Mouse (Mus musculus) testis, adult 2 months (tissue): Measurements from ENCODE around the gene Mrtfa.

Source experiments
- CTCF ChIP-seq: fragments of 200-500 bp; IDR thresholded peaks from 2 replicates; pipeline ENCODE4 v1.5.1; 2012; ENCODE audit warnings: low read depth, mild to moderate bottlenecking, inconsistent platforms, low read length, moderate library complexity; ENCODE audit not compliant: control insufficient read depth, insufficient read depth, insufficient replicate concordance
- POLR2A ChIP-seq: fragments of 200-500 bp; IDR thresholded peaks from 2 replicates; pipeline ENCODE4 v1.6.1; 2012; ENCODE audit warnings: low read depth, mild to moderate bottlenecking, inconsistent platforms, low read length, moderate library complexity; ENCODE audit not compliant: control insufficient read depth

- TF ChIP-seq POLR2A: no peak
- no peak for TF ChIP-seq CTCF
Observed at GRCm38 (mm10) chr15:81097456-81097855, 93.1 kb downstream of the Mrtfa start.
